Mouse (Mus musculus): ENCODE results near the gene 4930402K13Rik. TPM values are rescaled to one million over a fixed set of nuclear protein-coding genes. Genes with fewer than 3 reads are reported as not detected.
"Not testable (repeated sequence)": the region's sequence is repeated elsewhere in the genome, so short reads cannot be mapped to it uniquely, and the experiment has no call there.

Gene 4930402K13Rik
- not detected in 2 replicates for total RNA-seq (2014; fragmentation: Nextera tagmentation)
- total RNA-seq (2017): not detected in 2 replicates

GRCm38 (mm10) chrX:9104262-9104661 is at the start of gene 4930402K13Rik:
Gene 4930402K13Rik (plus strand): TSS chrX:9104562.
- no peak for ATAC-seq (replicated peaks; ENCODE audit: poor library complexity, severe bottlenecking)

DNA sequence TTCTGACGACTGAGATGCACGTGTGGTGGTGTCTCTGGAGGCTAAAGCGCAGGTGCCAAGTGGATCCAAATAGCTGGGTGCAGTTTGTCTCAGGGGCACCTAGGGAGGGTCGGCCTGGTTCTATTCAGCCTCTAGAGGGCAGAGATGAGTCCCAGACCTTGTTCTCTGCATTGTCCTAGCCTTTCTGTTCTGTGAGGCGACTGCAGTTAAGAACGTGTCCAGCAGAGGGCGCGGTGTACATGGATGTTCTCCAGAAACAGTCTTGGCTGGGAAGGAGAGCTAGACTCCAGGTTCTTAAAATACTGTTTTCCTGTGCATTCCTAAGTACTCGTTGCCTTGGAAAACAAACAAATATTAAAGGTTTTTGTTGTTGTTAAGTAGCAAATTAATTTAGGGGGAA is 43.4 kb upstream of the 4930402K13Rik start:
- not testable (repeated sequence) for ATAC-seq (replicated peaks; ENCODE audit: poor library complexity, severe bottlenecking)

DNA sequence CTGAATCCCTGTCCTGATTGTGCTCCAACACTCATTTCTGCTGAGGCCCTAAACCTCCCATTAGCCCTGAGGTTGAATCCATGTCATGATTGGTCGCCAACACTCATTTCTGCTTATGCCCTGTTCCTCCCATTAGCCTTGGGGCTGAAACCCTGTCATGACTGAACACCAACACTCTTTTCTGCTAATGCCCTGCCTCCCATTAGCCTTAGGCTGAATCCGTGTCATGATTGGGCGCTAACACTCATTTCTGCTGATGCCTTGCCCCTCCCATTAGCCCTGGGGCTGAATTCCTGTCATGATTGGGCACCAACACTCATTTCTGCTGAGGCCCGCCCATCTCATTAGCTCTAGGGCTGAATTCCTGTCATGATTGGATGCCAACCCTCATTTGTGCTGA is 42.3 kb upstream of the 4930402K13Rik start:
- ATAC-seq (replicated peaks; ENCODE audit: poor library complexity, severe bottlenecking): no peak

DNA sequence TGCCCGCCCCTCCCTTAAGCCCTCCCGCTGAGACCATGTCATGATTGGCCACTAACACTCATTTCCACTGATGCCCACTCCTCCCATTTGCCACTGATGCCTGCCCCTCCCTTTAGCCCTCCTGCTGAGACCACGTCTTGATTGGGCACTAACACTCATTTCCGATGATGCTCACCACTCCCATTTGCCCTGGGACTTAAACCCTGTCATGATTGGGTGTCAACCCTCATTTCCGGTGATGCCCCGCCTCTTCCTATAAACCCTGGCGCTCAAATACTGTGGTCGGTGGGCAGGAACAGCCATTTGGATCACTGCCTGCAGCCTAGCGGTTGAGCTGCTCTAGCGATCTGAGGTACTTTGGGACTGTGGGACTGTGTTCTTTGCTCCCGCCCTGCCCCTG is 41.6 kb upstream of the 4930402K13Rik start, which contains the start of gene Fthl17f:
Fthl17f (plus strand) TSS at position 301 of the 400 bp plus-strand sequence.
- not testable (repeated sequence) for ATAC-seq (replicated peaks; ENCODE audit: poor library complexity, severe bottlenecking)

DNA sequence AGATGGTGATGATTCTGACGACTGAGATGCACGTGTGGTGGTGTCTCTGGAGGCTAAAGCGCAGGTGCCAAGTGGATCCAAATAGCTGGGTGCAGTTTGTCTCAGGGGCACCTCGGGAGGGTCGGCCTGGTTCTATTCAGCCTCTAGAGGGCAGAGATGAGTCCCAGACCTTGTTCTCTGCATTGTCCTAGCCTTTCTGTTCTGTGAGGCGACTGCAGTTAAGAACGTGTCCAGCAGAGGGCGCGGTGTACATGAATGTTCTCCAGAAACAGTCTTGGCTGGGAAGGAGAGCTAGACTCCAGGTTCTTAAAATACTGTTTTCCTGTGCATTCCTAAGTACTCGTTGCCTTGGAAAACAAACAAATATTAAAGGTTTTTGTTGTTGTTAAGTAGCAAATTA is 26.7 kb upstream of the 4930402K13Rik start:
- ATAC-seq (replicated peaks; ENCODE audit: poor library complexity, severe bottlenecking): peak; percentile 50

DNA sequence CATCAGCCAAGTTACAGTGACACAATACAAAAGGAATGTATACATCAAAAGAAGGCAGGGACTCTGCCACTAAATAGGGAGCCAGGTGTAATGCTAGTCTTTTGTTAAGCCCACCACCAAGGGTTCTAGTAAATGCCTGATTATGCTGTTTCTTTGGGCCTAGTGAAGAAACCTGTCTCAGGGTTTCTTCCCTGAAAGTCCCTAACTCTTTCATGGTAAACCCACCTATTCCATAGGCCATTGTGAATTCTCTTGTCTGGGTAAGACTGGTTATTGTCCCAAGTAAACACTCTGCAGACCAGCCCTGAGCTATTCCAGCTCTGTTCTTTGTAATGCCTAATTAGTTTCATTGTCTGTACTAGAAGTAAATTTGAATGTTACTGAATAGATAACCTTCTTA is 9.3 kb upstream of the 4930402K13Rik start:
- ATAC-seq (replicated peaks; ENCODE audit: poor library complexity, severe bottlenecking): not testable (repeated sequence)

GRCm38 (mm10) chrX:9110381-9110780 is 6.0 kb downstream of the 4930402K13Rik start:
- ATAC-seq (replicated peaks; ENCODE audit: poor library complexity, severe bottlenecking): no peak

DNA sequence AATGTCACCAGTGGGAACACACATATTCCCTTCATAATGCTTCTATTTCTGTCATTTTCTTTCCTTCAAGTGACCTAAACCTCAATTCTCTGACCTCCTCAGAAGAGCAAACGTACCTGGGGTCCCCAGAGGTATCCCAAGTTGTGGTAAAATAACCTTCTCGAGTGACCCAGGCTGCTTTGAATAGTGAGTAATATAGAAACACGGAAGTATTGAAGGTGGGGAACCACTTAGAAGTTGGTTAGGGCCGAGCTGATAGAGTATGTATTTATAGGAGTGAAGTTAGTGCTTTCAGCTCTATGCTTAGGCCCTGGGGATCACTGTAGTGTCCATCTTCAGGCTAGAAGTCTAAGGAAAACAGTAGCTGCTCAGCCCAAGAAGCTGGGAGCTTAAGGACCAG is 20.6 kb downstream of the 4930402K13Rik start:
- ATAC-seq (replicated peaks; ENCODE audit: poor library complexity, severe bottlenecking): no peak

DNA sequence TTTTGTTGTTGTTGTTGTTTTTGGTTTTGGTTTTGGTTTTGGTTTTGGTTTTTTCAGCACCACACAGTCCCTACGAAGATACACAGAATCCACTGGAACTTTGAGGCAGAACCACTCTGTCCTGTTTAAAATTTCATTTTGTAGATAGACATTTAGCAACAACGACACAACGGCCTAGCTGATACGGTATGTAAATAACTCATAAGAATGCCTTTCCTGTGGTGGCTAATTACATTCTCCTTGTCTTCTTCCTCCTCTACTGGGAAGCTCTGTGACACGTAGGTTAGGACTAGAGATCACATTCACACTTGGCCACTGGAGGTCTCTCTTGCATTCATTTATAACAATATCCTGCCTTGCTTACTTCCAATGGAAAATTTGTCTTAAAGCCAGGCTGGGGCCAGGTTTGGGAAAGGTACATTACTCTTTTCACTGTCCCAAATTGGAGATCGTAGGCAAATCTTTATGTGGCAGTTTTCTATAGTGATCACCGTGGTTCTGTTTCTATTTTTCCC is 24.0 kb downstream of the 4930402K13Rik start:
- ATAC-seq (replicated peaks; ENCODE audit: poor library complexity, severe bottlenecking): no peak; the same call in 1 of the 2 replicates

DNA sequence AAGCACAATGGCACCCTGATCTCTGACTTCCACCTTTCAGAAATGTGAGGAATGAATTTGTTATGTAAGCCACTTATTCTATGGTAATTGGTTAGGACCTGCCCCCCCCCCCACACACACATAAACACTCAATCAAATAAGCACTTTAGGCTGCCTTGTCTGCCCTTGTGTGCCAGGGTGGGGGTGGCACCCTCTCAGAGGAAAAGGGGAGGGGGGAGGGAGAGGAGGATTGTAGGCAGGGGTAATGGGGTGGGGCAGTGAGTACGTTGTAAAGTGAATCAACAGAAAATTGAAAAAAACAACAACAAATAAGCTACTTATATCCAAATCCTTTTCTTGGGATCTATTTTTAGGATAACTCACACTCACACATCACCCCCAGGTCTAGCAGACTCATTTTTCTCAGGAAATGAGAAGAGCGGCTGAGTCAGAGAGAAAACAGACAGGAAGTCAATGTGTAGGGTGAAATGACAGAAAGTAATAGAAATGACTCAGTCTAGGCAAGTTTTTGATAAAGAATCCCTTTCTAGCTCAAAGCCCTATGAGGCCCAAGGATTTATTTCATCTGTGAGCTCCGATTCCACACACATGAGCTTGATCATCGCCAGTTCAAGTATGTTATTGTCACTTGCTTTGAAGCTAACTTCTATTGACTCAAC is 35.1 kb downstream of the 4930402K13Rik start:
- no peak for ATAC-seq (replicated peaks; ENCODE audit: poor library complexity, severe bottlenecking)

- ATAC-seq (replicated peaks; ENCODE audit: poor library complexity, severe bottlenecking): no peak
These were observed 38.3 kb downstream of the 4930402K13Rik start for GRCm38 (mm10) chrX:9142669-9143068.

Other genes with a start within 250 kb of the 4930402K13Rik start
- not detected in 2 replicates for gene Gm5751, start 230.3 kb upstream of the 4930402K13Rik start, total RNA-seq (2014; fragmentation: Nextera tagmentation)
- gene Gm5751, start 230.3 kb upstream of the 4930402K13Rik start, total RNA-seq (2017): not detected in 2 replicates
- 1.8 and 2.1 TPM in 2 replicates for gene B630019K06Rik, start 212.2 kb upstream of the 4930402K13Rik start, total RNA-seq (2014; fragmentation: Nextera tagmentation)
- 0.26 and 0.39 TPM in 2 replicates for gene B630019K06Rik, start 212.2 kb upstream of the 4930402K13Rik start, total RNA-seq (2017)
- gene Fthl17b, start 141.6 kb upstream of the 4930402K13Rik start, total RNA-seq (2014; fragmentation: Nextera tagmentation): not detected in 2 replicates
- not detected in 2 replicates for gene Fthl17b, start 141.6 kb upstream of the 4930402K13Rik start, total RNA-seq (2017)
- not detected in 2 replicates for gene Fthl17c, start 128.0 kb upstream of the 4930402K13Rik start, total RNA-seq (2014; fragmentation: Nextera tagmentation)
- gene Fthl17c, start 128.0 kb upstream of the 4930402K13Rik start, total RNA-seq (2017): not detected in 2 replicates
- not detected in 2 replicates for gene Fthl17d, start 117.8 kb upstream of the 4930402K13Rik start, total RNA-seq (2014; fragmentation: Nextera tagmentation)
- not detected in 2 replicates for gene Fthl17d, start 117.8 kb upstream of the 4930402K13Rik start, total RNA-seq (2017)
- not detected in 2 replicates for gene Fthl17e, start 71.1 kb upstream of the 4930402K13Rik start, total RNA-seq (2014; fragmentation: Nextera tagmentation)
- gene Fthl17e, start 71.1 kb upstream of the 4930402K13Rik start, total RNA-seq (2017): not detected in 2 replicates
- not detected in 2 replicates for gene Fthl17f, start 41.5 kb upstream of the 4930402K13Rik start, total RNA-seq (2014; fragmentation: Nextera tagmentation)
- gene Fthl17f, start 41.5 kb upstream of the 4930402K13Rik start, total RNA-seq (2017): not detected in 2 replicates
- gene Lancl3, start 95.3 kb downstream of the 4930402K13Rik start, total RNA-seq (2014; fragmentation: Nextera tagmentation): not detected in 2 replicates
- gene Lancl3, start 95.3 kb downstream of the 4930402K13Rik start, total RNA-seq (2017): not detected in 2 replicates
- gene Gm14862, start 152.3 kb downstream of the 4930402K13Rik start, total RNA-seq (2014; fragmentation: Nextera tagmentation): not detected in 2 replicates
- not detected in 2 replicates for gene Gm14862, start 152.3 kb downstream of the 4930402K13Rik start, total RNA-seq (2017)
- 14.0 and 16.1 TPM in 2 replicates for gene Xk, start 168.2 kb downstream of the 4930402K13Rik start, total RNA-seq (2014; fragmentation: Nextera tagmentation)
- gene Xk, start 168.2 kb downstream of the 4930402K13Rik start, total RNA-seq (2017): 6.3 and 6.5 TPM in 2 replicates
- 0.83 TPM in 1 of 2 replicates, not detected in the other for gene H2al1m, start 179.2 kb downstream of the 4930402K13Rik start, total RNA-seq (2014; fragmentation: Nextera tagmentation)
- gene H2al1m, start 179.2 kb downstream of the 4930402K13Rik start, total RNA-seq (2017): 0.34 and 1.7 TPM in 2 replicates
- gene H2al1k, start 246.1 kb downstream of the 4930402K13Rik start, total RNA-seq (2014; fragmentation: Nextera tagmentation): not detected in 2 replicates
- not detected in 2 replicates for gene H2al1k, start 246.1 kb downstream of the 4930402K13Rik start, total RNA-seq (2017)

Data from granulocyte monocyte progenitor cell, adult 5-6 weeks (primary cell).